Mouse (Mus musculus): ENCODE data around the gene Zfp941.
"Not testable (repeated sequence)": the region's sequence is repeated elsewhere in the genome, so short reads cannot be mapped to it uniquely, and the experiment has no call there.

Gene Zfp941

DNA sequence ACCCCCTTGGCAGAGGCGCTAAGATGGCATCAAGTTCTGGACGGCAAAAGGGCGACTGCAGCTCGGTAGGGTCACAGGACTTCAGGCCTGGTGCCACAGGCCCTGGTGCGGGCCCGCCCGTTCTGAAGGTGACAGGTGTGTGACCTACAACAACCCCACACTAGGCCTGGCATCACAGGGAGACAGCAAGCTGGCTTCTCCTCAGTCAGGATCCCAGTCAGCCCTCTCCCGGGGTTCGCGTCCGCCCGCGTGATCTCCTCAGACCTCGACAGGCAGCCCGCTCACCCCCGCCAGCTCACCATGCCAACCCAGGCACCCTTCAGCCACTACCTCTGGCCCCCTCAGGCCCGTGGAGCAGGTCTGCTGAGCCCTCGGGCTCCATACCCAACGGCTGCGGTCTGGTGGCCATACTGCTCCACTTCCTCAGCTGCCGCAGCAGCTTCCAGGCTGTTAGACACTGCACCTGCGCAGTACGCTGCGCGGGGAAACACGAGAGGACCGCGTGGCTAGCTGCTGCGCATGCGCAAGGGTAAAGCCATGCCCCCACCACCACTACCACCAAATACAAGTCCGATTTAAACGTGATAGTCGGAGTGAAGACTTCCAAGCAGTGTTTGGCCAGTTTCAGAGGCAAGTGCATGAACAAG lies 34.4 kb downstream of the Zfp941 start, which contains the start of gene Syce1:
TSS of gene Syce1 (minus strand) at position 447 of the 647 bp plus-strand sequence.
- DNase-seq (ENCODE audit: extremely low spot score, low read depth, low spot score), result no peak

DNA sequence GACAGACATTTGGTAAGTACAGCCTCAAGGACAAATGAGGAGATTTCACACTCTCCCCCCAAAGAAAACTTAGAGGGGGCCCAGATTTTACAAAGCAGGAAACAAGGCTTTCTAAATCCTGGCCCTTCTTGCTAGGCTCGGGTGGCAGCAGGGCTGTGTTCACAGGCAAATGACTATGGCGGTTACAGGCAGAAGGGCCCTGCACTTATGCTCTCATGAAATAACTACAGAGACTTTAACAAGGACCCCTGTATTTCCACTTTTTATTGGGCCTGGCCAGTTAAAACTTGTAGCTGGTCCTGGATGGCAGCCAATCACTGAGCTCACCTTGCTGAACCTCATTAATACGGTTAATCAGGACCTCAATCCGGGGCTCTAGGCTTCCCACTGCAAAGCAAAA lies 41.4 kb downstream of the Zfp941 start:
- DNase-seq (ENCODE audit: extremely low spot score, low read depth, low spot score), result no peak

- no peak for DNase-seq (ENCODE audit: extremely low spot score, low read depth, low spot score)
Observed at GRCm38 (mm10) chr7:140765888-140766739, 55.9 kb downstream of the Zfp941 start.

GRCm38 (mm10) chr7:140765391-140765790 lies 56.6 kb downstream of the Zfp941 start:
- not testable (repeated sequence) for DNase-seq (ENCODE audit: extremely low spot score, low read depth, low spot score)

DNA sequence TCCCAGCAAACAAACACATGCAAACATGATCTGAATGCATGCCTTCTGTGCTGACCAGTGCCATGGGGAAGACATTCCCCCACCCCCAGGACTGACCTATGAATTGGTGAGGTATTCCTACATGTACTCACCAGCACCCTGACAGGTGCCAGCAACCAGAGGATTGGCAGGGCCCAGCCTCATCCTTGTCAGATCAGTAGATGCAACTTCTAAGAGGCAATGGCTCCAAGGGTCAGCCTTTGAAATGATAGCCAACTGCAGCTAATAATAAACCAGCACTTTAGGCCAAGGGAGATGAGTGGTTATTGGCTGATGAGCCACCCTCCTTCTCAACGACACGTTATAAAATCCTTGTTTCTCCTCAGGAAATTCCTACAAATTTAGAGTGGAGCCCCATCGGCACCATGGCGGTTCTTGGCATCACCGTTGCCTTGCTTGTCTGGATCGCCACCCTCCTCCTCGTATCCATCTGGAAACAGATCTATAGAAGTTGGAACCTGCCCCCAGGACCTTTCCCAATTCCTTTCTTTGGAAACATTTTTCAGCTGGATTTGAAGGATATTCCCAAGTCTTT lies 58.4 kb downstream of the Zfp941 start, which contains the start of gene Cyp2e1:
TSS of gene Cyp2e1 (plus strand) at position 293 of the 574 bp plus-strand sequence.
- DNase-seq (ENCODE audit: extremely low spot score, low read depth, low spot score), result no peak

- no peak for DNase-seq (ENCODE audit: extremely low spot score, low read depth, low spot score)
Observed at GRCm38 (mm10) chr7:140760647-140761046, 61.3 kb downstream of the Zfp941 start.
